Mouse (Mus musculus): ENCODE measurements around the gene Mrpl42. TPM values are rescaled to one million over a fixed set of nuclear protein-coding genes. Genes with fewer than 3 reads are reported as not detected.

Gene Mrpl42
- total RNA-seq, 4 experiments from 2014 or later: 60.9 to 73.8 (median 65.8) TPM

GRCm38 (mm10) chr10:95458050-95458806 is 43.5 kb downstream of the Mrpl42 start:
- no peak for DNase-seq (ENCODE audit: low spot score in 2 of 2)

GRCm38 (mm10) chr10:95457367-95458049 is 44.2 kb downstream of the Mrpl42 start:
- DNase-seq (ENCODE audit: low spot score in 2 of 2): no peak

GRCm38 (mm10) chr10:95456103-95456502 is 45.6 kb downstream of the Mrpl42 start:
- DNase-seq (ENCODE audit: low spot score in 2 of 2): no peak

- no peak for DNase-seq (ENCODE audit: low spot score in 2 of 2)
These were observed 48.5 kb downstream of the Mrpl42 start for GRCm38 (mm10) chr10:95453282-95453681.

GRCm38 (mm10) chr10:95449033-95449432 is 52.7 kb downstream of the Mrpl42 start:
- DNase-seq (ENCODE audit: low spot score in 2 of 2): no peak

GRCm38 (mm10) chr10:95447954-95448353 is 53.8 kb downstream of the Mrpl42 start:
- no peak for DNase-seq (ENCODE audit: low spot score in 2 of 2)

- DNase-seq (ENCODE audit: low spot score in 2 of 2): no peak
These were observed 56.4 kb downstream of the Mrpl42 start for GRCm38 (mm10) chr10:95445104-95446056.

GRCm38 (mm10) chr10:95442334-95442733 is 59.4 kb downstream of the Mrpl42 start:
- no peak for DNase-seq (ENCODE audit: low spot score in 2 of 2)

- no peak for DNase-seq (ENCODE audit: low spot score in 2 of 2)
These were observed 61.2 kb downstream of the Mrpl42 start for GRCm38 (mm10) chr10:95440566-95440965.

- DNase-seq (ENCODE audit: low spot score in 2 of 2): no peak
These were observed 61.9 kb downstream of the Mrpl42 start for GRCm38 (mm10) chr10:95439718-95440339.

GRCm38 (mm10) chr10:95438941-95439340 is 62.8 kb downstream of the Mrpl42 start:
- DNase-seq (ENCODE audit: low spot score in 2 of 2): no peak

Other genes starting within 250 kb of the Mrpl42 start
- 10 to 100 TPM in 1 of 4 experiments, 1 to 10 TPM in 3; 8.2 to 11.0 (median 9.0) TPM for gene Cradd, start 177.8 kb downstream of the Mrpl42 start, total RNA-seq (2022)
- 10 to 100 TPM; 26.5 to 29.7 (median 27.7) TPM for gene Socs2, start 84.8 kb downstream of the Mrpl42 start, total RNA-seq (2022)
- 100 to 1,000 TPM; 181 to 234 (median 208) TPM for gene Ube2n, start 13.2 kb upstream of the Mrpl42 start, total RNA-seq (2022)
- 100 to 1,000 TPM; 125 to 146 (median 131) TPM for gene Nudt4, start 62.2 kb upstream of the Mrpl42 start, total RNA-seq (2022)
- gene Anapc15-ps, start 171.5 kb upstream of the Mrpl42 start, total RNA-seq (2022): not detected